Mouse (Mus musculus): ENCODE measurements around the gene Mxi1.

Mxi1 gene

GRCm38 (mm10) chr19:53364551-53364950 lies 54.2 kb downstream of the Mxi1 start:
- in situ Hi-C loops (cut with MseI, MboI), result loop anchor here (5.0 kb wide), 1 partner anchor 117 kb away; no protein-coding TSS in a partner anchor

GRCm38 (mm10) chr19:53364963-53365362 lies 54.6 kb downstream of the Mxi1 start:
- in situ Hi-C loops (cut with MseI, MboI), result loop anchor here (5.0 kb wide), 1 partner anchor 118 kb away; no protein-coding TSS in a partner anchor

DNA sequence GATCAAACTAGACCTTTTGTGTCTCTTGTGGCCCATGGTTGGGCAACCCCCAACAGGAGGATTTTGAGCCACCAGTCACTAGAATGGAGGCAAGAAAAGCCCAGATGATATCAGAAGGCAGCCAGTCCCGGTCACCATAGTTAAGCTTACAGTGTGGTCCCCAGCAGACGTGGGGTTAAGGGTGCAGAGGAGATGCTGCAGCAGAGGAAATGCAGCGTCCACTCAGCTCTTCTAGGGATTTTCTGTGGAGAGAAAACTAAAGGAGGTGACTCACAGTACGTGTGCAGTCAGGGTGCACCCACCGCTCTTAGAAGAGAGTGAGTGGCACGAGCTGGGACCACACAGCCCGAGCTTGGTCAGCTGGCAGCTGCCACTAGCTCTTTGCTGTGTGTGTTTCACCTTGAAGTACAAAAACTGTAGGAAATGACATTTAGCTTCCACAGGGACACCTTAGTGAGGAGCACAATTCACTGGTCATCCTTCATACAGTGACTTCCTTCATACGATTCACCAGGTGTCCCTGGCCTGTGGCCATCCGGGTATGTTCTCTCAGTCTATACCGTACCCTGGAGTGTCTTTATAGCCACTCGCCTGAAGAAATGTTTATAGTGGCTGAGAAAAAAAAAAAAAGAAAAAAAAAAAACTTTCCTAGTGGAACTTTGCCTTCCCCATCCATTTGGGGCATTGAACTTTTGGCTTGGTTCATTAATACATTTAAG lies 55.9 kb downstream of the Mxi1 start:
- in situ Hi-C loops (cut with MseI, MboI), result no loop called here

- in situ Hi-C loops (cut with MseI, MboI), result no loop called here
Observed at GRCm38 (mm10) chr19:53366881-53367280, 56.6 kb downstream of the Mxi1 start.

- in situ Hi-C loops (cut with MseI, MboI), result no loop called here
Observed at GRCm38 (mm10) chr19:53369469-53370043, 59.2 kb downstream of the Mxi1 start.

DNA sequence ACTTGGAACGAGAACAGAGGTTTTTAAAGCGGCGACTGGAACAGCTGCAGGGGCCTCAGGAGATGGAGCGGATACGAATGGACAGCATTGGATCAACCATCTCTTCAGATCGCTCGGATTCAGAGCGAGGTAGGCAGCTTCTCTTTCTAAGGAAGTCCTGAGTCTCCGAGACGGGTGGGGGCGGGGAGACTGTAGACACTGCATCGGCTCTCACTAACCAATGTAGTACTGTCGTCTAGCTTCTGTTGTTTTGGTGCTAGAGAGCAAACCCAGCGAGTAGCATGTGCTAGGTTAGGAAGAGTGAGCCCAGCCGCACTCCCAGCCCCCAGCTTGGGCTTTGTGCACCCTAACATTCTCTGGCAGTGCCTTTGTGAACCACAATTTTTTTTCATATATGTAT lies 59.9 kb downstream of the Mxi1 start:
- in situ Hi-C loops (cut with MseI, MboI), result no loop called here

- in situ Hi-C loops (cut with MseI, MboI), result no loop called here
Observed at GRCm38 (mm10) chr19:53371666-53372065, 61.3 kb downstream of the Mxi1 start, which contains the start of gene Gm10197. Gene Gm10197, minus strand, starts transcription at chr19:53371766.

DNA sequence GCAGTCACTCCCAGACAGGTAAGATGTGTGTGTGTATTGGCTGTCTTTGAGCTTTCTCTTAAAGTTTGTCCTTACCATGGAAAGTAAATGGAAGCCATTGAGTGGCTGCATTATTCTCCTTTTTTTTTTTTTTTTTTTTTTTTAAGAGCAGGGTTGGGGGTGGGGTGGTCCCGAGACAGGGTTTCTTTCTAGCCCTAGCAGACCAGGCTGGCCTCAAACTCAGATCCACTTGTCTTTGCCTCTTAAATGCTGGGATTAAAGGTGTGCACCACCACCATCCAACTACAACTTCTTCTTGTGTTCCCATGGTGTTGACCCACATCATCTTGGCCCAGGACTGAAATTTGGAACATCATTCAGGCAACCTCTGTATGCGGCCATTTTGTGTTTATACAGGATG lies 63.3 kb downstream of the Mxi1 start:
- in situ Hi-C loops (cut with MseI, MboI), result no loop called here

- in situ Hi-C loops (cut with MseI, MboI), result no loop called here
Observed at GRCm38 (mm10) chr19:53375299-53375698, 65.0 kb downstream of the Mxi1 start.

- in situ Hi-C loops (cut with MseI, MboI), result no loop called here
Observed at GRCm38 (mm10) chr19:53375816-53376215, 65.5 kb downstream of the Mxi1 start.

- in situ Hi-C loops (cut with MseI, MboI), result no loop called here
Observed at GRCm38 (mm10) chr19:53377652-53378051, 67.3 kb downstream of the Mxi1 start.

- in situ Hi-C loops (cut with MseI, MboI), result no loop called here
Observed at GRCm38 (mm10) chr19:53378421-53378820, 68.1 kb downstream of the Mxi1 start.

DNA sequence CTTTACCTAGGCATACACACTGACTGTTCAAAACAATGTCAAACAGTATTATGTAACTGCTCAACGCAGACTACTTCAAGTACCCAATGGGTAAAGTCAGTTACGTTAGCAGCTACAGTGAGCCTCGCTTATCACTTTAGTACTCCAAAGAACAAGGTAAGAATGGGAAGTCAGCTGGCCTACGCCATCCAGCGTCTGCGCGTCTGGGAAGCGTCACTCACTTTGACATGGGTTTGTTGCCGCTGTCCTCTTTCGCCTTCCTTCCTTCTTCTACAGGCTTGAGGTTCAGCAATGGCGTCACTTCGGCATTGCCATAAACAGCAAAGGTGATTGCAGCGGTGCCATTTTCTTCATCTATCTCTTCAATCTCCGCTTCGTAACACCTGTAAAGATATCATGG lies 73.0 kb downstream of the Mxi1 start:
- in situ Hi-C loops (cut with MseI, MboI), result no loop called here

DNA sequence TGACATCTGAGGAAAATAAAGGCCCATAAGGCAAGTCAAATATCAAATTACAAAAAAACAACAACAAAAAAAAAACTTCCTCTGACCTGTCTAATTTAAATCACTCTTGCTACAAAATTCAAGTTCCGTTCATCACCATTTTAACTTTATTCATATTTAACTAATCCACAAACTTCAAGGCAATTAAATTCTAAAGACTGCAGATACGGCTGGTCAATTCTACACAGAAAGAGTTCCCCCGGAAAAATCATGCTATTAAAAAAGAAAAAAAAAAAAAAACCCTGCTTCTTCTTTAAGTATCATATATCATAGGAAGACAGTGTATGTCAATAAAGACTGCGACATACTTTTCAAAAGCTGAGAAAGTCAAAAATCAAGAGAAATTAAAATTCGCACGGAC lies 79.1 kb downstream of the Mxi1 start:
- in situ Hi-C loops (cut with MseI, MboI), result no loop called here

GRCm38 (mm10) chr19:53389851-53390431 lies 79.6 kb downstream of the Mxi1 start:
- in situ Hi-C loops (cut with MseI, MboI), result no loop called here

- in situ Hi-C loops (cut with MseI, MboI), result no loop called here
Observed at GRCm38 (mm10) chr19:53390495-53391007, 80.2 kb downstream of the Mxi1 start, which contains the start of gene Smndc1. Gene Smndc1, minus strand, starts transcription at chr19:53390578.

DNA sequence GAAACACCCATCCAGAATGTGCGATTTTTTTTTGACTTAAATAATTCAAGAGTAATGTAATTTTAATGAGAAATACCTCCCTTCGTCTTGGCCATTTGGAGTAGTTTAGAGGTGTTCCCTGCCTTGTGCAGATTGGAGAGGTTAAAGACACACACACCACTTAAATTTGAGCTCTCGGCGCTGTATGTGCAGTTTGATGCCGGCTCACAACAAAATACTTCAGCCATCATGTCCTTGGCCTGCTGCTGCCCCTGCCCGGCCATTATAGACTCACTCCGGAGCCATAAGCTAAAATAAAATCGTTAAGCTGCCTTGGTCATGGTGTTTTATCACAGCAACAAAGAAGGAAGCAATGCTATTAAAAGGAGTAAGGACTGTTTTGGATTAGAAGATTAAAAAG lies 81.1 kb downstream of the Mxi1 start:
- in situ Hi-C loops (cut with MseI, MboI), result no loop called here

DNA sequence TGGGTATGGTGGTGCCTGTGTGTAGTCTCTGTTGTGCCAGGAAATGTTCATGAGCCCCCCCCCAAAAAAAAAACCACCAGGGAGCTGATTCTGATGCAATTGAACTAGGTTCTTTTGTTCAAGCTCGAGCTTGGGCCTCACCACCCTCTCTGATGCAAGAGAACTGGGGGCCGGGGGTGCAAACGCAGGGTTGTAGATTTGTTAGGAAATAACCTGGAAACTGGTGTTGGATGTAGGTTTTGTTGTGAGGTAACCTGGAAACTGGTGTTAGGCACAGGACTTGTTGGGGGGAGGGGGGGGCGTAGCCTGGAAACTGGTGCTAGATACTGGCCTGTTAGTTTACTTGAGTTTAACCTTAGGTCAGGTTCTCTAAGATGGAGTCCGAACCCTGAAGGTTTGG lies 81.5 kb downstream of the Mxi1 start:
- in situ Hi-C loops (cut with MseI, MboI), result no loop called here

DNA sequence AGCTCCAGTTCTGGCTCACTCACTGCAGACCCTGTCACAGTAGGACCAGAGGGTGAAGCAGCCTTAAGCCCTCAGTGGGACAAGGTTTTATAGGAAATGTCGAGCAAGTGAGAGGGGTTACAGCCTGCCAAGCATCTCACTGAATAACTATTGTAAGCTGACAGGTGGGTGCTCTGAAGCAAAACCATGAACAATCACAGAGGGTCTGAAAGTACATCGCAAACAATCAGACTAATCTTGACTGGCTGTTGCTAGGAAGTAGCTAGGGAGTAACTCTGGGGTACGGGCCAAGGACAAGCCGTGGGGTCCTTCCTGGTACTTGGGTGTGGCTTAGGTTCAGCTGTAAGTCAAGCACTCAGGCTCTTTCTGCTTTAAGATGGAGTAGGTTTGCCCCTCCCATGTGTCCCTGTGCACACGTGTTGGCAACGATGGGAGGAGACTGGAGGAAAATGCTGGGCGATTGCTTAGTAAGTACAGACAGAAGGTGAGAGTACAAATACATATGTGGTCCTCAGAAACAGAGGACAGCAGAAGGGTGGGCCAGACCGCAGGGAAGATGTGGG lies 82.5 kb downstream of the Mxi1 start:
- in situ Hi-C loops (cut with MseI, MboI), result no loop called here

DNA sequence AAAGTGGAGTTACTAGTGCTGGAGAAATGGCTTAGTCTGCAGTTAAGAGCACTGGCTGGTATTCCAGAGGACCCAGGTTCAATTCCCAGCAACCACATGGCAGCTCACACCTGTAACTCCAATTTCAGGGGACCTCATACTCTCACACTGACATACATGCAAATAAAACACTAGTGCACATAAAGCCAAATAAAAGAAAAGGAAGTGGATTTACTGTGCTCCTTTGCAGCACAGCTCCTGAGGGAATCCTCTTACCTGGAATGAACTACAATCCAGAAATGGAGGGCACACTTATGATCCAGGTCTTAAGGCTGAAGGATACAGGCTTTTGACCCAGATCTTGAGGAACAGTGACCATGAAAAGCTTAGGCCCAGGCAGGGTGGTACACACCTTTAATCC lies 83.3 kb downstream of the Mxi1 start:
- in situ Hi-C loops (cut with MseI, MboI), result no loop called here

DNA sequence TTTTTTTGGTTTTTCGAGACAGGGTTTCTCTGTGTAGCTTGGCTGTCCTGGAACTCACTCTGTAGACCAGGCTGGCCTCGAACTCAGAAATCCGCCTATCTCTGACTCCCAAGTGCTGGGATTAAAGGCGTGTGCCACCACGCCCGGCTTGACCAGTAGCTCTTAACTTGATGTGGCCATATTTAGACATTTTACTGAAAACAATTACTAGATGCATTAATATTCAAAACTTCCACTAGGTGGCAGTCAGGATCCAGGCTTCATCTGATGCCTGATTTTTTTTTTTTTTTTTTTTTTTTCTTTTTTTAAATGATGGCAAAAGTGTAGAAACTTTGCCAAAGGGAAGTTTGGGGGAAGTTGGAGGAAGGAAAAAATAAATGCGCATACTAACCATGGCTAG lies 84.2 kb downstream of the Mxi1 start:
- in situ Hi-C loops (cut with MseI, MboI), result no loop called here

DNA sequence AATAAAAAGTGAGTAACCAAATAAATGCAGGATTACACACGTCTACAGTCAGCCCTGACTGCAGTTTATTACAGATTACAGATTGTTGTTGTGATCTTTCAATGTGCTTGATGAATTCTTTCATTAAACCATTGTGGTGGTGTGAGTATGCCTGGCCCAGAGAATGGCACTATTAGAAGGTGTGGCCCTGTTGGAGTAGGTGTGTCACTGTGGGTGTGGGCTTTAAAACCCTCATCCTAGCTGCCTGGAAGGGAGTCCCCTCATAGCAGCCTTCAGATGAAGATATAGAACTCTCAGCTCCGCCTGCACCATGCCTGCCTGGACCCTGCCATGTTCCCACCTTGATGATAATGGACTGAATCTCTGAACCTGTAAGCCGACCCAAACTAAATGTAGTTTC lies 84.6 kb downstream of the Mxi1 start:
- in situ Hi-C loops (cut with MseI, MboI), result loop anchor here in 1 of 2 experiments (5.0 kb wide), 1 partner anchor 182 kb away; no protein-coding TSS in a partner anchor
